Mouse (Mus musculus) heart, embryonic 11.5 days (tissue): Measurements from ENCODE around the gene Naxd. TPM values are rescaled to one million over a fixed set of nuclear protein-coding genes. Genes with fewer than 3 reads are reported as not detected.
"Not testable (repeated sequence)": the region's sequence is repeated elsewhere in the genome, so short reads cannot be mapped to it uniquely, and the experiment has no call there.

Experiments
- ATAC-seq: fragments of 200-750 bp; cut with Nextera tagmentation; replicated peaks from 2 replicates; pipeline ENCODE4 v1.8.0; 2017; ENCODE audit warnings: moderate library complexity; ENCODE audit not compliant: insufficient number of reproducible peaks, low FRiP score, low TSS enrichment
- H3K27ac ChIP-seq: fragments of 300-500 bp; sonication (generic); 2 replicates; pipeline ENCODE4 v1.5.1; 2014; ENCODE audit warnings: mild to moderate bottlenecking, low read depth, low read length
- H3K27me3 ChIP-seq: fragments of 300-500 bp; sonication (generic); 2 replicates; pipeline ENCODE4 v1.6.1; 2014; ENCODE audit warnings: mild to moderate bottlenecking, low read length, mixed read lengths; ENCODE audit not compliant: control insufficient read depth, insufficient read depth
- H3K36me3 ChIP-seq: fragments of 300-500 bp; sonication (generic); 2 replicates; pipeline ENCODE4 v1.6.1; 2014; ENCODE audit warnings: mild to moderate bottlenecking, low read length, moderate library complexity, mixed read lengths; ENCODE audit not compliant: control insufficient read depth, insufficient read depth
- H3K4me1 ChIP-seq: fragments of 300-500 bp; sonication (generic); 2 replicates; pipeline ENCODE4 v1.6.1; 2014; ENCODE audit warnings: low read length; ENCODE audit not compliant: control insufficient read depth, insufficient read depth
- H3K4me2 ChIP-seq: fragments of 300-500 bp; sonication (generic); 2 replicates; pipeline ENCODE4 v1.6.1; 2014; ENCODE audit warnings: mild to moderate bottlenecking, moderate library complexity
- H3K4me3 ChIP-seq: fragments of 300-500 bp; sonication (generic); 2 replicates; pipeline ENCODE4 v1.5.1; 2014; ENCODE audit warnings: low read depth, low read length
- H3K9ac ChIP-seq: fragments of 300-500 bp; sonication (generic); 2 replicates; pipeline ENCODE4 v1.6.1; 2014; ENCODE audit warnings: mild to moderate bottlenecking, low read depth, low read length, moderate library complexity
- H3K9me3 ChIP-seq: fragments of 300-500 bp; sonication (generic); replicated peaks from 2 replicates; pipeline ENCODE4 v1.6.1; 2016; ENCODE audit warnings: low read length; ENCODE audit not compliant: control insufficient read depth
- WGBS: fragments of 180-500 bp; shearing (Covaris S2); extraction: QIAGEN DNeasy Blood & Tissue Kit; methylation state at CpG from one replicate; pipeline ENCODE4 v1.1.7; 2014; ENCODE audit not compliant: insufficient replicate concordance; 5-methylcytosine and 5-hydroxymethylcytosine counted together
- polyA plus RNA-seq: library from polyadenylated mRNA; unstranded; fragments of >200 nt; fragmentation: Nextera tagmentation; extraction: Ambion mirVana; gene quantifications from 2 replicates; pipeline ENCODE4 v1.2.1, GENCODE M21; 2014

Gene Naxd
- polyA plus RNA-seq, 1 experiment from 2014 or later: 75.8 TPM

- ATAC-seq, H3K9ac ChIP-seq, H3K4me3 ChIP-seq, H3K27me3 ChIP-seq, H3K27ac ChIP-seq, H3K9me3 ChIP-seq, H3K36me3 ChIP-seq, H3K4me2 ChIP-seq: not testable (repeated sequence)
- H3K4me1 ChIP-seq: peaks cover 12% of the 10 kb centered on the region
- 84% methylated on average over 4 of the region's 4 CpGs for WGBS
These were observed 54.2 kb downstream of the Naxd start for GRCm38 (mm10) chr8:11551497-11551896.

- Histone ChIP-seq H3K27me3 (no peaks in the 10 kb centered on the region), H3K4me3 (no peak overlapping the region), H3K4me1 (peaks cover 12% of the 10 kb centered on the region), H3K9me3 (no peaks in the 10 kb centered on the region), H3K4me2 (no peak overlapping the region), H3K27ac (no peak overlapping the region), H3K9ac (no peak overlapping the region), H3K36me3 (no peaks in the 10 kb centered on the region)
- 77% methylated on average over 10 of the region's 10 CpGs for WGBS
- ATAC-seq: no peak
These were observed 55.1 kb downstream of the Naxd start for GRCm38 (mm10) chr8:11552390-11552789.

DNA sequence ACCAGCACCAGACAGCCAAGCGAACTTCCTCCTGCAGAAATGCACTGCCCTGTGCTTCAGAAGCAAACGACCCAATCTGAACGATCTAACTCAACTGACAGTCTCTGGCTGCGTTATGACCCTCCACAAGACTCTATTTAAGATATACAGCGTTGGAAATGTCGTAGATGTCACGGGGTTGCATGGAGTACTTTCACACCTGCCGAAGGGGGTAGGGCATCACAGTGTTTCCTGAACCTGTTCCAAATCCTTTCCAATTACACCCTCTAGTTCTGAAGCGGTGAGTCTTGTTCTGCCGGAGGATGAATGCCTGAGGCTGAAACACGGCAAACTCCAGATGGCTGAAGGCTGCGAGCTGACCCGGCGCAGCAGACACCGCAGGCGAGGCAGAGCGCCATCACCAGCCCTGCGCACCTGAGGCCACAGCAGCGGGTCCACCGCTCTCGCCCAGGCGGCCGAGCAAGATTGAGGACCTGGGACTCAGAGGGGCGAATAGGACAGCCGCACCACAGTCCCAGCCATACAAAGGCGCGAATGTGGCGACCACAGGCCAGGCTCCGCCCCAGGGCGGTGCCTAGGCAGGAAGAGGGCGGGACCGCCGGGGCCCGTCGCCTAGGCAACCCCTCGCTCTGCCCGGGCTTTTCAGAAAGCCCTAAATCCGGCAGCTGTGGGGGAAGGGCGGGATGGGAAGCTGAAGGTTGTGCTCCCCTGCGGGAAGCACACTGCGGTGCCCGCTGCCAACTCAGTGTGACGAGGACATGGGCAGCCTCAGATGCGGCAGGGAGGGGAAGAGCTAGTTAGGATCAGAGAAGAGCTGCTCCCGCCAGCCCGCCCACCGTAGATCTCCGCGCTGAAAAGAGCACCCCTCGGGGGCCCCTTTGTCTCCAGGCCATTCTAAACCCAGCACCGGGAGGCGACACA, 57.8 kb downstream of the Naxd start, which contains the start of gene Ing1:
Gene Ing1, plus strand, starts transcription at position 773 of the 921 bp plus-strand sequence.
- no peaks in the 10 kb centered on the region for H3K36me3 ChIP-seq
- peaks cover 19% of the 10 kb centered on the region for H3K4me1 ChIP-seq
- no peaks in the 10 kb centered on the region for H3K9me3 ChIP-seq
- H3K4me3 ChIP-seq: peak within 1 kb of the TSS; percentile 87
- ATAC-seq: peak; percentile 81
- peak within 1 kb of the TSS; percentile 91 for H3K4me2 ChIP-seq
- H3K27me3 ChIP-seq: no peaks in the 10 kb centered on the region
- H3K9ac ChIP-seq: peak within 1 kb of the TSS; percentile 95
- peak within 1 kb of the TSS; percentile 99 for H3K27ac ChIP-seq
- 1% methylated on average over 52 of the region's 52 CpGs for WGBS

GRCm38 (mm10) chr8:11555720-11556591, 58.6 kb downstream of the Naxd start:
- Histone ChIP-seq H3K9ac (peak overlapping the region; percentile 95), H3K4me2 (peak overlapping the region; percentile 91), H3K36me3 (no peaks in the 10 kb centered on the region), H3K4me3 (peak overlapping the region; percentile 87), H3K4me1 (peaks cover 20% of the 10 kb centered on the region), H3K27ac (peak overlapping the region; percentile 99), H3K27me3 (no peaks in the 10 kb centered on the region), H3K9me3 (no peaks in the 10 kb centered on the region)
- ATAC-seq: peak; percentile 86
- under 1% methylated on average over 103 of the region's 103 CpGs for WGBS

GRCm38 (mm10) chr8:11556691-11557423, 59.6 kb downstream of the Naxd start:
- Histone ChIP-seq H3K27me3 (no peaks in the 10 kb centered on the region), H3K4me2 (peak overlapping the region; percentile 91), H3K27ac (peak overlapping the region; percentile 99), H3K4me1 (peaks cover 18% of the 10 kb centered on the region), H3K9ac (peak overlapping the region; percentile 95), H3K9me3 (no peaks in the 10 kb centered on the region), H3K36me3 (0 out of 2 replicates have a peak, but pooled peaks cover 7% of the 10 kb centered on the region), H3K4me3 (peak overlapping the region; percentile 87)
- no peak for ATAC-seq
- WGBS: under 1% methylated on average over 84 of the region's 85 CpGs

GRCm38 (mm10) chr8:11557424-11557767, 60.1 kb downstream of the Naxd start:
- no peaks in the 10 kb centered on the region for H3K9me3 ChIP-seq
- H3K36me3 ChIP-seq: 0 out of 2 replicates have a peak, but pooled peaks cover 7% of the 10 kb centered on the region
- peak overlapping the region; percentile 95 for H3K9ac ChIP-seq
- peak overlapping the region; percentile 91 for H3K4me2 ChIP-seq
- no peak for ATAC-seq
- peak overlapping the region; percentile 87 for H3K4me3 ChIP-seq
- 1% methylated on average over 32 of the region's 32 CpGs for WGBS
- H3K27ac ChIP-seq: peak overlapping the region; percentile 99
- peaks cover 18% of the 10 kb centered on the region for H3K4me1 ChIP-seq
- H3K27me3 ChIP-seq: no peaks in the 10 kb centered on the region

DNA sequence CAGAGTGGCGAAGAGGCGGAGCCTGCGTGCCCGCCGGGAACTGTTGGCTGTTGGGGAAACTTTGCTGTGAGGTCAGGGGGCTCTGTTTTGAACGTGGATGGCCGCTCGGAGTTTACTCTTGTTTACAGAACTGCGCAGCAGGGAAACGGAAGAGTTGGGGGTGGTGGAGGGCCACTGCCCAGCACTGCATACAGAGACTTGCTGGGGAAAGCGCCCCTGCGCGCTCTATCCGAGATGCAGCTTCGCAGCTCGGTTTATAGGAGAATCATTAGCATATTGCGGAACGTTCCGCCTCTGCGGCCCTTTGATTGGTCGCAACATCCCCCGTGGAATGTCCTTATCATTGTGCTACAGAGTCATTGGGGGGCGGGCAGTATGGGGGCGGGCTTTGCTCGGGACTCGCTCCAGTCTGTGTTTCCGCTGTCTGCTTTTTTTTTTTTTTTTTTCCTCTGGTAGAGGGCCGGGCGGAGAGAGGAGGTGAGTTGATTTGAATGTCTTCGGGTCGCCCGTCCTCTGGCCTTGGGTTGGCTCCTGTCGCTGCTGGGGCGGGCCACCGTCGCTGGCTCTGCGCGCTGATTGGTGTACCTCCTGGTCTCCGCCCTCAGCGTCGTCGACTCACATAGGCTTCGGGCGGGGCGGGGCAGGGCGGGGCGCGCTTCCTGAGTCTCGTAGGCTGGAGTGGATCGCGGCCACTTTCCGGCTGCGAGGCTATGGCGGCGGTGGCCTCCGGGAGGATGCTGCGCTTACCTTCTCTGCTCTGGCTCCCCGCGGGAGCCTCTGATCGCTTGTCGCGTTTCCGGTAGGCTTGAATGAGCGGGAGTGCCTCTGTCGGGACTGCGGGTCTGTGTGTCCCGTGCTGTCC, 60.7 kb downstream of the Naxd start:
- peak overlapping the region; percentile 87 for H3K4me3 ChIP-seq
- no peaks in the 10 kb centered on the region for H3K27me3 ChIP-seq
- no peaks in the 10 kb centered on the region for H3K9me3 ChIP-seq
- H3K4me2 ChIP-seq: peak overlapping the region; percentile 91
- H3K9ac ChIP-seq: peak overlapping the region; percentile 95
- WGBS: under 1% methylated on average over 67 of the region's 67 CpGs
- ATAC-seq: peak; percentile 84
- peaks cover 18% of the 10 kb centered on the region for H3K4me1 ChIP-seq
- peak overlapping the region; percentile 99 for H3K27ac ChIP-seq
- 0 out of 2 replicates have a peak, but pooled peaks cover 7% of the 10 kb centered on the region for H3K36me3 ChIP-seq
